Mouse (Mus musculus) left cerebral cortex, adult 18-20 months (tissue): ENCODE data around the gene Nanos3. TPM values are rescaled to one million over a fixed set of nuclear protein-coding genes. Genes with fewer than 3 reads are reported as not detected.
A peak's percentile ranks its signal among the peaks of the same experiment; 100 is the strongest.

Source experiments
- DNase-seq, 2 experiments: peaks; one replicate each; pipeline ENCODE4 v3.0.0; 2021 to 2022; ENCODE audit warnings: low spot score in 2 of 2, mixed read lengths in 1 of 2
- long read RNA-seq, 2 experiments: library from polyadenylated mRNA; stranded (forward); transcript quantifications; one replicate each; pipeline ENCODE4 v2.0.0; 2021
- total RNA-seq, 2 experiments: library from RNA; stranded (reverse); gene quantifications; 2 replicates each; pipeline ENCODE4 v1.2.3; 2021

Gene Nanos3
- total RNA-seq, result 1 to 10 TPM in 1 of 2 experiments, under 1 TPM in 1; 0.70 to 2.0 TPM
- long read RNA-seq, experiment 1, partial matches to known transcripts, result 0 of 1 reads
- long read RNA-seq, experiment 1, other reads (novel, unspliced or antisense), result 1 of 1 reads
- long read RNA-seq, experiment 2, partial matches to known transcripts, result 0 of 1 reads
- long read RNA-seq, experiment 2, other reads (novel, unspliced or antisense), result 1 of 1 reads

- DNase-seq, result no peak
Measured at GRCm38 (mm10) chr8:84185117-84185516, at the start of gene Nanos3. Gene Nanos3, minus strand, starts transcription at chr8:84185217.

- DNase-seq, result no peak
Measured at GRCm38 (mm10) chr8:84233055-84233454, 48.0 kb upstream of the Nanos3 start.

- DNase-seq, result no peak
Measured at GRCm38 (mm10) chr8:84230735-84231134, 45.7 kb upstream of the Nanos3 start.

GRCm38 (mm10) chr8:84223322-84224029 is 38.5 kb upstream of the Nanos3 start:
- no peak for DNase-seq

GRCm38 (mm10) chr8:84222566-84223165 is 37.6 kb upstream of the Nanos3 start:
- DNase-seq, result no peak

GRCm38 (mm10) chr8:84220105-84220504 is 35.1 kb upstream of the Nanos3 start:
- DNase-seq, result no peak

GRCm38 (mm10) chr8:84218143-84218542 is 33.1 kb upstream of the Nanos3 start:
- no peak for DNase-seq

- DNase-seq, result no peak
Measured at GRCm38 (mm10) chr8:84217206-84217605, 32.2 kb upstream of the Nanos3 start.

- no peak for DNase-seq
Measured at GRCm38 (mm10) chr8:84213277-84213676, 28.3 kb upstream of the Nanos3 start.

GRCm38 (mm10) chr8:84211881-84212563 is 27.0 kb upstream of the Nanos3 start:
- DNase-seq, result no peak

- no peak for DNase-seq
Measured at GRCm38 (mm10) chr8:84211202-84211601, 26.2 kb upstream of the Nanos3 start.

- peak; percentile 81 to 88 for DNase-seq
Measured at GRCm38 (mm10) chr8:84210167-84210791, 25.3 kb upstream of the Nanos3 start.

GRCm38 (mm10) chr8:84208381-84209380 is 23.7 kb upstream of the Nanos3 start:
- no peak for DNase-seq

GRCm38 (mm10) chr8:84207811-84208210 is 22.8 kb upstream of the Nanos3 start:
- DNase-seq, result no peak

- no peak for DNase-seq
Measured at GRCm38 (mm10) chr8:84206666-84207065, 21.6 kb upstream of the Nanos3 start.

GRCm38 (mm10) chr8:84205073-84205472 is 20.1 kb upstream of the Nanos3 start:
- no peak for DNase-seq

- DNase-seq, result no peak
Measured at GRCm38 (mm10) chr8:84203975-84204772, 19.2 kb upstream of the Nanos3 start.

GRCm38 (mm10) chr8:84202938-84203917 is 18.2 kb upstream of the Nanos3 start:
- DNase-seq, result peak; percentile 74 to 84
